Mouse (Mus musculus): ENCODE data around the gene Pcbp3. TPM values are rescaled to one million over a fixed set of nuclear protein-coding genes. Genes with fewer than 3 reads are reported as not detected.

Pcbp3 gene
- 98.8 and 103 TPM in 2 replicates for polyA plus RNA-seq (2015; fragmentation: Nextera tagmentation; extraction: Ambion mirVana)

DNA sequence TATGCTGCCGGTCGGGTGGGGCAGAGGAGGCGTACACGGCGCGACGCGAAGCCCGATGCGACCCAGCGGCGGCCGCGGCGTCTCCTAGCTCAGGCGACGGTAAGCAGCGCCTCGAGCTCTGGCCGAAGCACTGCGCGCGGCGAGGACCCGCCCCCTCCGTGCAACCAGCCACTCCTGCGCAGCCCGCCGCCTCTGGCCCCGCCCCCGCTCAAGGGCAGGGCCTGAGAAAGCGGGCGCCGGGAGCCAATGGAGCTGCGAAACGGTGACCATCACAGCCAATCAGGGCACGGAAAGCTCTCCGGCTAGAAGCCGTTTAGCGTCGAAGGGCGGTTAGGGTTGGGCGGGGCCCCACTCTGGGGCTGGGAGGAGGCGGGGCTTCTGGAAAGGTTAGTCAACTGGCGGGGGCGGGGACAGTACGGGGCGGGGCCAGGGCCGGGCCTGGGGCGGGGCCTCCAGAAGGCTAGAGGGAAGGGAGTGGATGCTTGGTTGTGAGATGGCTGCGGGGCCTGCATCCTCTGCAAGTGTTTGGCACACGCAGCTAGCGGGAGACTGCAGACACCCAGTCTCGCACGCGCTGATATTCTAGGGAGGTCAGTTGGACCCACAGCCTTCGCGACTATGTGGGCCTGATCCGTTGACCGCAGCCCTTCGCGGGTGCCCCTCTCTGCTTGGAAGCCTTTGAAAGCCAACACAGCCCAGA lies at the start of gene Pcbp3:
Gene Pcbp3 (minus strand): TSS at position 98 of the 700 bp plus-strand sequence.
- peak; percentile 98 for ATAC-seq (ENCODE audit: low FRiP score)
- 2% methylated on average over 59 of the region's 62 CpGs for WGBS

DNA sequence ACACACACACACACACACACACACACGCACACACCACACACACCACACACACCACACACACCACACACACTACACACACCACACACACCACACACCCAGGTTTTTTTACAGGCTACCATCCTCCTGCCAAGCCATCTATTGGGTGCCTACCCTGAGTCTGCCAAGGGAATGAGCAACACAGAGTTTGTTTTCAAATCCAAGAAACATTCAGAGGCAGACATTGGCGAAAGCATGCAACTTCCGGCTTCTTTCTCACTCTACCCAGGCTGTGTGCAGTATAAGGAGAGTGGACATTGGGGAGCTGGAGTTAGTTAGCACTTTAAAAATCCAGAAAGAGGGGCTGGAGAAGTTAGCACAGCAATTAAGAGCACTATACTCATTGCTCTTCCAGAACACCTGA lies 47.0 kb upstream of the Pcbp3 start:
- Histone ChIP-seq H3K9ac (replicated peaks) (no peak overlapping the region), H3K27ac (replicated peaks) (0 out of 2 replicates have a peak overlapping the region, but pooled peaks have one; percentile 23), H3K4me1 (peaks cover 15% of the 10 kb centered on the region), H3K36me3 (no peaks in the 10 kb centered on the region), H3K27me3 (replicated peaks) (no peaks in the 10 kb centered on the region), H3K4me2 (no peak overlapping the region), H3K4me3 (replicated peaks) (no peak overlapping the region), H3K9me3 (replicated peaks) (no peaks in the 10 kb centered on the region)
- WGBS: 89% methylated on average over 3 of the region's 3 CpGs
- no peak for ATAC-seq (ENCODE audit: low FRiP score)

More for the DNA sequence above, at the start of gene Pcbp3:
- Histone ChIP-seq H3K9ac (replicated peaks) (peak within 1 kb of the TSS; percentile 80), H3K9me3 (replicated peaks) (no peaks in the 10 kb centered on the region), H3K36me3 (no peaks in the 10 kb centered on the region), H3K27ac (replicated peaks) (peak within 1 kb of the TSS; percentile 82), H3K4me1 (peaks cover 31% of the 10 kb centered on the region), H3K4me3 (replicated peaks) (peak within 1 kb of the TSS; percentile 81), H3K27me3 (replicated peaks) (no peaks in the 10 kb centered on the region), H3K4me2 (peak within 1 kb of the TSS; percentile 96)

- Histone ChIP-seq H3K9me3 (replicated peaks) (no peaks in the 10 kb centered on the region), H3K27me3 (replicated peaks) (no peaks in the 10 kb centered on the region), H3K4me3 (replicated peaks) (no peak overlapping the region), H3K4me1 (peaks cover 15% of the 10 kb centered on the region), H3K4me2 (no peak overlapping the region), H3K27ac (replicated peaks) (peak overlapping the region; percentile 65), H3K9ac (replicated peaks) (no peak overlapping the region), H3K36me3 (no peaks in the 10 kb centered on the region)
- ATAC-seq (ENCODE audit: low FRiP score): peak; percentile 61; the same call in 1 of the 2 replicates
- 18% methylated on average over 9 of the region's 9 CpGs for WGBS
Observed at GRCm38 (mm10) chr10:77008109-77008561, 46.4 kb upstream of the Pcbp3 start.

GRCm38 (mm10) chr10:77007433-77008108 lies 45.9 kb upstream of the Pcbp3 start:
- Histone ChIP-seq H3K27ac (replicated peaks) (peak overlapping the region; percentile 65; the same call in 1 of the 2 replicates), H3K27me3 (replicated peaks) (no peaks in the 10 kb centered on the region), H3K4me1 (peaks cover 15% of the 10 kb centered on the region), H3K9me3 (replicated peaks) (no peaks in the 10 kb centered on the region), H3K4me3 (replicated peaks) (no peak overlapping the region), H3K36me3 (no peaks in the 10 kb centered on the region), H3K9ac (replicated peaks) (no peak overlapping the region), H3K4me2 (no peak overlapping the region)
- WGBS: 35% methylated on average over 8 of the region's 8 CpGs
- ATAC-seq (ENCODE audit: low FRiP score): no peak; the same call in 1 of the 2 replicates

DNA sequence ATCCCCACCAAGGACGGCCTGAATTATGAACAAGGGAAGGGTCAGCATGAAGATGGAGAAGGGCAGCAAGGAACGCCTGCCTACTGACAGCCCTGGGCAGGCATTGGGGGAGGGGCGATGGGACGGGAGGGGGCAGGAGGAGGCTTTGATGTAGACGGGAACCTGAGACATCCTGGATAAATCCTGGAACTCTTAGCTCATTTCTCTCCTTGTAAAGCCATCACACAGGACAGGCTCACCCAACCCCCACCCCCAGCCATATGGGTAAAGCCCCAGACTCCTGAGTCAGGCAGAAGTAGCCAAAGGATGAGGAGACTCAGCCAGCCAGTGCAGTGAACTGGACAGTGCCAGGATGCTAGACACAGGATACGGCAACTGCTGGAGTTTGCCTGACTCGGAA lies 43.2 kb upstream of the Pcbp3 start:
- Histone ChIP-seq H3K36me3 (no peaks in the 10 kb centered on the region), H3K4me1 (peaks cover 15% of the 10 kb centered on the region), H3K27ac (replicated peaks) (no peak overlapping the region), H3K4me3 (replicated peaks) (no peak overlapping the region), H3K9me3 (replicated peaks) (no peaks in the 10 kb centered on the region), H3K4me2 (no peak overlapping the region), H3K27me3 (replicated peaks) (no peaks in the 10 kb centered on the region), H3K9ac (replicated peaks) (no peak overlapping the region)
- no peak for ATAC-seq (ENCODE audit: low FRiP score)
- 32% methylated on average over 7 of the region's 7 CpGs for WGBS

- Histone ChIP-seq H3K9ac (replicated peaks) (no peak overlapping the region), H3K4me1 (no peaks in the 10 kb centered on the region), H3K4me3 (replicated peaks) (no peak overlapping the region), H3K9me3 (replicated peaks) (no peaks in the 10 kb centered on the region), H3K27ac (replicated peaks) (no peak overlapping the region), H3K36me3 (no peaks in the 10 kb centered on the region), H3K27me3 (replicated peaks) (no peaks in the 10 kb centered on the region), H3K4me2 (no peak overlapping the region)
- ATAC-seq (ENCODE audit: low FRiP score): no peak
- 73% methylated on average over 17 of the region's 17 CpGs for WGBS
Observed at GRCm38 (mm10) chr10:76997759-76998513, 36.2 kb upstream of the Pcbp3 start.

- H3K27me3 ChIP-seq (replicated peaks): no peaks in the 10 kb centered on the region
- H3K4me2 ChIP-seq: no peak overlapping the region
- H3K27ac ChIP-seq (replicated peaks): no peak overlapping the region
- H3K9me3 ChIP-seq (replicated peaks): no peaks in the 10 kb centered on the region
- 54% methylated on average over 3 of the region's 3 CpGs for WGBS
- no peaks in the 10 kb centered on the region for H3K36me3 ChIP-seq
- no peaks in the 10 kb centered on the region for H3K4me1 ChIP-seq
- H3K9ac ChIP-seq (replicated peaks): no peak overlapping the region
- no peak overlapping the region for H3K4me3 ChIP-seq (replicated peaks)
- ATAC-seq (ENCODE audit: low FRiP score): no peak
Observed at GRCm38 (mm10) chr10:76992456-76992855, 30.8 kb upstream of the Pcbp3 start.

DNA sequence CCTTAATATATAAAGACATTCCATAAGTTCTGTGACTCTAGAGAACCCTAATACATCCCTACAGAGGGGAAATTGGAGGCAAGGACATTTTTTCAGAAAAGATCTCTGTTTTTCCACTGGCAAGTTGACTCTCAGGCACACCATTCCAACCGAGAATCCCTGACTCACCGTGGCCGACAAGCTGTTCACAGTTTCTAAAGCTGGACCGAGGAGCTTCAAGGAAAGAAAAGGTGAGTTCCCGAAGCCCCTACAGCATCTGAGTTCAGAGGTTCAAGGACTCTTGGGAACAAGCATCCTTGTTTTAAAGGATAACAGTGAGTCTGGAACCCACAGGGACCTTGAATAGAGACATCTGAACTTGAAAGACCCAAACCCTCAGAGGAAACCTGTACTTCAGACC lies 26.9 kb upstream of the Pcbp3 start:
- H3K4me1 ChIP-seq: no peaks in the 10 kb centered on the region
- no peak overlapping the region for H3K4me3 ChIP-seq (replicated peaks)
- WGBS: 93% methylated on average over 5 of the region's 5 CpGs
- no peaks in the 10 kb centered on the region for H3K27me3 ChIP-seq (replicated peaks)
- no peak for ATAC-seq (ENCODE audit: low FRiP score)
- no peak overlapping the region for H3K4me2 ChIP-seq
- no peaks in the 10 kb centered on the region for H3K36me3 ChIP-seq
- H3K9me3 ChIP-seq (replicated peaks): no peaks in the 10 kb centered on the region
- H3K9ac ChIP-seq (replicated peaks): no peak overlapping the region
- no peak overlapping the region for H3K27ac ChIP-seq (replicated peaks)

- no peaks in the 10 kb centered on the region for H3K9me3 ChIP-seq (replicated peaks)
- WGBS: 50% methylated on average over 2 of the region's 2 CpGs
- H3K4me2 ChIP-seq: no peak overlapping the region
- H3K4me3 ChIP-seq (replicated peaks): no peak overlapping the region
- H3K27ac ChIP-seq (replicated peaks): no peak overlapping the region
- H3K36me3 ChIP-seq: no peaks in the 10 kb centered on the region
- no peak for ATAC-seq (ENCODE audit: low FRiP score)
- no peaks in the 10 kb centered on the region for H3K4me1 ChIP-seq
- H3K9ac ChIP-seq (replicated peaks): no peak overlapping the region
- H3K27me3 ChIP-seq (replicated peaks): no peaks in the 10 kb centered on the region
Observed at GRCm38 (mm10) chr10:76978042-76978441, 16.4 kb upstream of the Pcbp3 start.

GRCm38 (mm10) chr10:76976699-76977098 lies 15.0 kb upstream of the Pcbp3 start:
- H3K9ac ChIP-seq (replicated peaks): no peak overlapping the region
- ATAC-seq (ENCODE audit: low FRiP score): no peak
- no peak overlapping the region for H3K27ac ChIP-seq (replicated peaks)
- WGBS: 59% methylated on average over 4 of the region's 4 CpGs
- H3K4me1 ChIP-seq: no peaks in the 10 kb centered on the region
- H3K9me3 ChIP-seq (replicated peaks): no peaks in the 10 kb centered on the region
- no peaks in the 10 kb centered on the region for H3K36me3 ChIP-seq
- no peak overlapping the region for H3K4me2 ChIP-seq
- H3K27me3 ChIP-seq (replicated peaks): no peaks in the 10 kb centered on the region
- no peak overlapping the region for H3K4me3 ChIP-seq (replicated peaks)

GRCm38 (mm10) chr10:76973797-76974436 lies 12.2 kb upstream of the Pcbp3 start:
- no peak for ATAC-seq (ENCODE audit: low FRiP score)
- H3K9ac ChIP-seq (replicated peaks): no peak overlapping the region
- H3K27ac ChIP-seq (replicated peaks): no peak overlapping the region
- no peaks in the 10 kb centered on the region for H3K4me1 ChIP-seq
- no peak overlapping the region for H3K4me3 ChIP-seq (replicated peaks)
- no peak overlapping the region for H3K4me2 ChIP-seq
- H3K9me3 ChIP-seq (replicated peaks): no peaks in the 10 kb centered on the region
- no peaks in the 10 kb centered on the region for H3K27me3 ChIP-seq (replicated peaks)
- H3K36me3 ChIP-seq: no peaks in the 10 kb centered on the region
- WGBS: 48% methylated on average over 15 of the region's 15 CpGs

Data from neural tube, embryonic 15.5 days (tissue).